Mouse (Mus musculus) stomach, embryonic 14.5 days (tissue): Measurements from ENCODE around the gene Rnaseh2c. TPM values are rescaled to one million over a fixed set of nuclear protein-coding genes. Genes with fewer than 3 reads are reported as not detected.

Experiments
- ATAC-seq: fragments of 200-750 bp; cut with Nextera tagmentation; 2 replicates; pipeline ENCODE4 v1.8.0; 2017; ENCODE audit warnings: low read depth, moderate TSS enrichment; ENCODE audit not compliant: insufficient number of reproducible peaks, insufficient read depth, low FRiP score
- H3K27ac ChIP-seq: fragments of 300-500 bp; sonication (generic); 2 replicates; pipeline ENCODE4 v1.5.1; 2014; ENCODE audit warnings: mild to moderate bottlenecking, low read length, moderate library complexity, mixed read lengths
- H3K27me3 ChIP-seq: fragments of 300-500 bp; sonication (generic); 2 replicates; pipeline ENCODE4 v1.6.1; 2014; ENCODE audit warnings: low read length, control low read depth, mixed read lengths; ENCODE audit not compliant: control insufficient read depth, insufficient read depth
- H3K36me3 ChIP-seq: fragments of 300-500 bp; sonication (generic); 2 replicates; pipeline ENCODE4 v1.6.1; 2014; ENCODE audit warnings: mild to moderate bottlenecking, control low read depth, low read length, moderate library complexity, mixed read lengths; ENCODE audit not compliant: control insufficient read depth, insufficient read depth
- H3K4me1 ChIP-seq: fragments of 300-500 bp; sonication (generic); 2 replicates; pipeline ENCODE4 v1.6.1; 2014; ENCODE audit warnings: low read length, control low read depth, mixed read lengths; ENCODE audit not compliant: control insufficient read depth, insufficient read depth
- H3K4me2 ChIP-seq: fragments of 300-500 bp; sonication (generic); replicated peaks from 2 replicates; pipeline ENCODE4 v1.6.1; 2014; ENCODE audit warnings: low read depth, low read length, control low read depth
- H3K4me3 ChIP-seq: fragments of 300-500 bp; sonication (generic); 2 replicates; pipeline ENCODE4 v1.5.1; 2014; ENCODE audit warnings: low read depth, low read length, control low read depth
- H3K9ac ChIP-seq: fragments of 300-500 bp; sonication (generic); replicated peaks from 2 replicates; pipeline ENCODE4 v1.6.1; 2014; ENCODE audit warnings: low read depth, mild to moderate bottlenecking, control low read depth, low read length, moderate library complexity, mixed read lengths
- H3K9me3 ChIP-seq: fragments of 300-500 bp; sonication (generic); 2 replicates; pipeline ENCODE4 v1.6.1; 2016; ENCODE audit warnings: low read depth, low read length, control low read depth; ENCODE audit not compliant: control insufficient read depth
- WGBS: fragments of 180-500 bp; shearing (Covaris S2); extraction: QIAGEN DNeasy Blood & Tissue Kit; methylation state at CpG from one replicate; pipeline ENCODE4 v1.1.7; 2014; 5-methylcytosine and 5-hydroxymethylcytosine counted together
- polyA plus RNA-seq: library from polyadenylated mRNA; unstranded; fragments of >200 nt; fragmentation: Nextera tagmentation; extraction: Ambion mirVana; gene quantifications from 2 replicates; pipeline ENCODE4 v1.2.1, GENCODE M21; 2014

The Rnaseh2c gene
- polyA plus RNA-seq, 1 experiment from 2014 or later = 119 TPM

GRCm38 (mm10) chr19:5589159-5589558 lies 12.5 kb upstream of the Rnaseh2c start:
- no peak overlapping the region for H3K4me2 ChIP-seq
- no peak overlapping the region for H3K27ac ChIP-seq
- no peaks in the 10 kb centered on the region for H3K4me1 ChIP-seq
- no peaks in the 10 kb centered on the region for H3K36me3 ChIP-seq
- no peak for ATAC-seq
- H3K9me3 ChIP-seq = no peaks in the 10 kb centered on the region
- H3K27me3 ChIP-seq = no peaks in the 10 kb centered on the region
- no peak overlapping the region for H3K9ac ChIP-seq
- no peak overlapping the region for H3K4me3 ChIP-seq
- WGBS = 75% methylated on average over 9 of the region's 9 CpGs

GRCm38 (mm10) chr19:5591888-5592287 lies 9.8 kb upstream of the Rnaseh2c start:
- Histone ChIP-seq H3K9me3 (no peaks in the 10 kb centered on the region), H3K4me3 (no peak overlapping the region), H3K4me1 (no peaks in the 10 kb centered on the region), H3K36me3 (no peaks in the 10 kb centered on the region), H3K27ac (no peak overlapping the region), H3K9ac (no peak overlapping the region), H3K4me2 (no peak overlapping the region), H3K27me3 (no peaks in the 10 kb centered on the region)
- WGBS = 87% methylated on average over 6 of the region's 6 CpGs
- ATAC-seq = no peak

- H3K4me2 ChIP-seq = no peak overlapping the region
- H3K4me1 ChIP-seq = peaks cover 11% of the 10 kb centered on the region; the same call in 1 of the 2 replicates
- H3K9ac ChIP-seq = no peak overlapping the region
- H3K4me3 ChIP-seq = no peak overlapping the region
- no peak for ATAC-seq
- 73% methylated on average over 4 of the region's 4 CpGs for WGBS
- H3K36me3 ChIP-seq = peaks cover 13% of the 10 kb centered on the region
- no peaks in the 10 kb centered on the region for H3K9me3 ChIP-seq
- H3K27me3 ChIP-seq = no peaks in the 10 kb centered on the region
- H3K27ac ChIP-seq = no peak overlapping the region
Measured at GRCm38 (mm10) chr19:5599224-5599623, 2.4 kb upstream of the Rnaseh2c start.

GRCm38 (mm10) chr19:5603664-5604063 lies 2.0 kb downstream of the Rnaseh2c start:
- Histone ChIP-seq H3K4me3 (no peak overlapping the region), H3K4me2 (no peak overlapping the region), H3K27me3 (no peaks in the 10 kb centered on the region), H3K9me3 (no peaks in the 10 kb centered on the region), H3K36me3 (peaks cover 57% of the 10 kb centered on the region), H3K4me1 (peaks cover 14% of the 10 kb centered on the region), H3K27ac (no peak overlapping the region), H3K9ac (no peak overlapping the region)
- WGBS = 88% methylated on average over 7 of the region's 7 CpGs
- no peak for ATAC-seq

- H3K27me3 ChIP-seq = no peaks in the 10 kb centered on the region
- no peak overlapping the region for H3K27ac ChIP-seq
- H3K36me3 ChIP-seq = peaks cover 60% of the 10 kb centered on the region
- WGBS = 91% methylated on average over 7 of the region's 7 CpGs
- no peak overlapping the region for H3K4me2 ChIP-seq
- no peak for ATAC-seq
- H3K4me1 ChIP-seq = peaks cover 20% of the 10 kb centered on the region
- H3K9ac ChIP-seq = no peak overlapping the region
- H3K4me3 ChIP-seq = no peak overlapping the region
- H3K9me3 ChIP-seq = no peaks in the 10 kb centered on the region
Measured at GRCm38 (mm10) chr19:5605126-5605525, 3.5 kb downstream of the Rnaseh2c start.

GRCm38 (mm10) chr19:5606196-5606595 lies 4.5 kb downstream of the Rnaseh2c start:
- H3K9me3 ChIP-seq = no peaks in the 10 kb centered on the region
- no peaks in the 10 kb centered on the region for H3K27me3 ChIP-seq
- no peak overlapping the region for H3K27ac ChIP-seq
- H3K4me1 ChIP-seq = peaks cover 20% of the 10 kb centered on the region
- peaks cover 60% of the 10 kb centered on the region for H3K36me3 ChIP-seq
- WGBS = 84% methylated on average over 8 of the region's 8 CpGs
- no peak overlapping the region for H3K9ac ChIP-seq
- no peak overlapping the region for H3K4me2 ChIP-seq
- no peak overlapping the region for H3K4me3 ChIP-seq
- no peak for ATAC-seq

- peaks cover 60% of the 10 kb centered on the region for H3K36me3 ChIP-seq
- 94% methylated on average over 26 of the region's 26 CpGs for WGBS
- no peak for ATAC-seq
Measured at GRCm38 (mm10) chr19:5607705-5608410, 6.2 kb downstream of the Rnaseh2c start.

GRCm38 (mm10) chr19:5608707-5609106 lies 7.0 kb downstream of the Rnaseh2c start:
- peak overlapping the region; percentile 71; the same call in 1 of the 2 replicates for H3K9ac ChIP-seq
- H3K36me3 ChIP-seq = peaks cover 52% of the 10 kb centered on the region
- WGBS = 94% methylated on average over 13 of the region's 13 CpGs
- H3K27me3 ChIP-seq = no peaks in the 10 kb centered on the region
- H3K27ac ChIP-seq = no peak overlapping the region
- peak overlapping the region; percentile 61; the same call in 1 of the 2 replicates for H3K4me3 ChIP-seq
- ATAC-seq = no peak
- H3K4me1 ChIP-seq = peaks cover 10% of the 10 kb centered on the region
- peak overlapping the region; percentile 70 for H3K4me2 ChIP-seq
- H3K9me3 ChIP-seq = no peaks in the 10 kb centered on the region

More at GRCm38 (mm10) chr19:5607705-5608410, 6.2 kb downstream of the Rnaseh2c start:
- Histone ChIP-seq H3K4me2 (no peak overlapping the region), H3K9ac (no peak overlapping the region), H3K9me3 (no peaks in the 10 kb centered on the region), H3K4me3 (no peak overlapping the region), H3K27ac (no peak overlapping the region), H3K27me3 (no peaks in the 10 kb centered on the region), H3K4me1 (peaks cover 16% of the 10 kb centered on the region)

GRCm38 (mm10) chr19:5609171-5609546 lies 7.5 kb downstream of the Rnaseh2c start:
- H3K36me3 ChIP-seq = peaks cover 47% of the 10 kb centered on the region
- H3K4me2 ChIP-seq = peak overlapping the region; percentile 70
- no peak for ATAC-seq
- 59% methylated on average over 10 of the region's 10 CpGs for WGBS
- peak overlapping the region; percentile 71 for H3K9ac ChIP-seq
- no peaks in the 10 kb centered on the region for H3K9me3 ChIP-seq
- H3K4me1 ChIP-seq = peaks cover 10% of the 10 kb centered on the region
- peak overlapping the region; percentile 97; the same call in 1 of the 2 replicates for H3K27ac ChIP-seq
- peak overlapping the region; percentile 61 for H3K4me3 ChIP-seq
- H3K27me3 ChIP-seq = no peaks in the 10 kb centered on the region
